Mouse (Mus musculus) hindbrain, postnatal 0 days (tissue): Measurements from ENCODE around the gene Ccng2. TPM values are rescaled to one million over a fixed set of nuclear protein-coding genes. Genes with fewer than 3 reads are reported as not detected.

Source experiments
- ATAC-seq: fragments of 200-750 bp; cut with Nextera tagmentation; 2 replicates; pipeline ENCODE4 v1.8.0; 2017; ENCODE audit warnings: mild to moderate bottlenecking, moderate TSS enrichment, moderate library complexity
- DNase-seq: peaks from one replicate; pipeline ENCODE4 v3.0.0-alpha.2; 2015; ENCODE audit warnings: low spot score
- H3K27ac ChIP-seq: fragments of 300-500 bp; sonication (generic); 2 replicates; pipeline ENCODE4 v1.5.1; 2014; ENCODE audit warnings: mild to moderate bottlenecking
- H3K27me3 ChIP-seq: fragments of 300-500 bp; sonication (generic); 2 replicates; pipeline ENCODE4 v1.6.1; 2014; ENCODE audit warnings: low read length, mixed read lengths; ENCODE audit not compliant: insufficient read depth
- H3K36me3 ChIP-seq: fragments of 300-500 bp; sonication (generic); 2 replicates; pipeline ENCODE4 v1.6.1; 2014; ENCODE audit warnings: low read length, mixed read lengths; ENCODE audit not compliant: insufficient read depth
- H3K4me1 ChIP-seq: fragments of 300-500 bp; sonication (generic); 2 replicates; pipeline ENCODE4 v1.6.1; 2014; ENCODE audit warnings: antibody characterized with exemption, low read length, mixed read lengths; ENCODE audit not compliant: insufficient read depth
- H3K4me2 ChIP-seq: fragments of 300-500 bp; sonication (generic); 2 replicates; pipeline ENCODE4 v1.6.1; 2014; ENCODE audit warnings: low read depth, mild to moderate bottlenecking, low read length, moderate library complexity, mixed read lengths
- H3K4me3 ChIP-seq: fragments of 300-500 bp; sonication (generic); 2 replicates; pipeline ENCODE4 v1.5.1; 2014; ENCODE audit warnings: low read length
- H3K9ac ChIP-seq: fragments of 300-500 bp; sonication (generic); replicated peaks from 2 replicates; pipeline ENCODE4 v1.6.1; 2014; ENCODE audit warnings: mild to moderate bottlenecking, low read length, moderate library complexity, mixed read lengths
- H3K9me3 ChIP-seq: fragments of 300-500 bp; sonication (generic); 2 replicates; pipeline ENCODE4 v1.6.1; 2016; ENCODE audit warnings: low read length, mixed read lengths
- CTCF ChIP-seq: IDR thresholded peaks from 2 replicates; pipeline ENCODE4 v1.5.1; 2016; ENCODE audit warnings: antibody characterized with exemption, control low read depth, low read depth
- WGBS: fragments of 180-500 bp; shearing (Covaris S2); extraction: QIAGEN DNeasy Blood & Tissue Kit; methylation state at CpG from one replicate; pipeline ENCODE4 v1.1.7; 2014; 5-methylcytosine and 5-hydroxymethylcytosine counted together
- polyA plus RNA-seq: library from polyadenylated mRNA; unstranded; fragments of >200 nt; fragmentation: Nextera tagmentation; extraction: Ambion mirVana; gene quantifications from 2 replicates; pipeline ENCODE4 v1.2.1, GENCODE M21; 2015
- total RNA-seq: library from RNA; depleted of rRNA; stranded (reverse); fragments of >200 nt; gene quantifications from 2 replicates; pipeline ENCODE4 v1.2.3, GENCODE M21; 2014

Gene Ccng2
- total and polyA plus RNA-seq, 2 experiments from 2014 or later: 32.5 to 38.6 TPM

GRCm38 (mm10) chr5:93232838-93233237, 34.2 kb upstream of the Ccng2 start:
- Histone ChIP-seq H3K9ac (no peak overlapping the region), H3K4me3 (no peak overlapping the region), H3K36me3 (no peaks in the 10 kb centered on the region), H3K27ac (no peak overlapping the region), H3K9me3 (no peaks in the 10 kb centered on the region), H3K4me1 (no peaks in the 10 kb centered on the region), H3K4me2 (no peak overlapping the region), H3K27me3 (no peaks in the 10 kb centered on the region)
- DNase-seq: no peak
- WGBS: 91% methylated on average over 2 of the region's 2 CpGs
- no peak for ATAC-seq
- no peak for TF ChIP-seq CTCF

GRCm38 (mm10) chr5:93234130-93234529, 32.9 kb upstream of the Ccng2 start:
- H3K9ac ChIP-seq: no peak overlapping the region
- H3K27me3 ChIP-seq: no peaks in the 10 kb centered on the region
- no peak overlapping the region for H3K27ac ChIP-seq
- no peak overlapping the region for H3K4me3 ChIP-seq
- no peak for ATAC-seq
- no peaks in the 10 kb centered on the region for H3K9me3 ChIP-seq
- WGBS: 60% methylated on average over 4 of the region's 4 CpGs
- DNase-seq: no peak
- no peak for TF ChIP-seq CTCF
- no peak overlapping the region for H3K4me2 ChIP-seq
- H3K36me3 ChIP-seq: no peaks in the 10 kb centered on the region
- no peaks in the 10 kb centered on the region for H3K4me1 ChIP-seq

GRCm38 (mm10) chr5:93234605-93235004, 32.5 kb upstream of the Ccng2 start:
- 90% methylated on average over 2 of the region's 2 CpGs for WGBS
- TF ChIP-seq CTCF: no peak
- ATAC-seq: no peak

GRCm38 (mm10) chr5:93235888-93236287, 31.2 kb upstream of the Ccng2 start:
- Histone ChIP-seq H3K4me3 (no peak overlapping the region), H3K27me3 (no peaks in the 10 kb centered on the region), H3K9me3 (no peaks in the 10 kb centered on the region), H3K4me1 (no peaks in the 10 kb centered on the region), H3K36me3 (no peaks in the 10 kb centered on the region), H3K9ac (no peak overlapping the region), H3K27ac (no peak overlapping the region), H3K4me2 (no peak overlapping the region)
- DNase-seq (peak; percentile 79), ATAC-seq (peak; percentile 87)
- 40% methylated on average over 3 of the region's 3 CpGs for WGBS
- TF ChIP-seq CTCF: no peak

More at GRCm38 (mm10) chr5:93234605-93235004, 32.5 kb upstream of the Ccng2 start:
- Histone ChIP-seq H3K4me3 (no peak overlapping the region), H3K36me3 (no peaks in the 10 kb centered on the region), H3K4me1 (no peaks in the 10 kb centered on the region), H3K4me2 (no peak overlapping the region), H3K9me3 (no peaks in the 10 kb centered on the region), H3K27me3 (no peaks in the 10 kb centered on the region), H3K27ac (no peak overlapping the region), H3K9ac (no peak overlapping the region)
- DNase-seq: no peak

- no peak for TF ChIP-seq CTCF
- no peaks in the 10 kb centered on the region for H3K27me3 ChIP-seq
- no peak overlapping the region for H3K9ac ChIP-seq
- no peaks in the 10 kb centered on the region for H3K36me3 ChIP-seq
- no peak overlapping the region for H3K4me3 ChIP-seq
- no peaks in the 10 kb centered on the region for H3K4me1 ChIP-seq
- no peaks in the 10 kb centered on the region for H3K9me3 ChIP-seq
- WGBS: 76% methylated on average over 4 of the region's 4 CpGs
- DNase-seq (no peak), ATAC-seq (no peak)
- no peak overlapping the region for H3K27ac ChIP-seq
- no peak overlapping the region for H3K4me2 ChIP-seq
Measured at GRCm38 (mm10) chr5:93236541-93236940, 30.5 kb upstream of the Ccng2 start.

- H3K4me2 ChIP-seq: no peak overlapping the region
- H3K27ac ChIP-seq: no peak overlapping the region
- 85% methylated on average over 8 of the region's 8 CpGs for WGBS
- ATAC-seq: no peak
- H3K9ac ChIP-seq: no peak overlapping the region
- H3K36me3 ChIP-seq: no peaks in the 10 kb centered on the region
- no peaks in the 10 kb centered on the region for H3K9me3 ChIP-seq
- H3K4me3 ChIP-seq: no peak overlapping the region
- H3K4me1 ChIP-seq: no peaks in the 10 kb centered on the region
- no peak for DNase-seq
- no peak for TF ChIP-seq CTCF
- H3K27me3 ChIP-seq: no peaks in the 10 kb centered on the region
Measured at GRCm38 (mm10) chr5:93239590-93240544, 27.2 kb upstream of the Ccng2 start.

GRCm38 (mm10) chr5:93245280-93245679, 21.8 kb upstream of the Ccng2 start:
- Histone ChIP-seq H3K4me1 (no peaks in the 10 kb centered on the region), H3K9me3 (no peaks in the 10 kb centered on the region), H3K4me3 (no peak overlapping the region), H3K4me2 (no peak overlapping the region), H3K36me3 (no peaks in the 10 kb centered on the region), H3K27ac (no peak overlapping the region), H3K27me3 (no peaks in the 10 kb centered on the region), H3K9ac (no peak overlapping the region)
- ATAC-seq: no peak
- DNase-seq: peak; percentile 7
- TF ChIP-seq CTCF: no peak
- 39% methylated on average over 2 of the region's 2 CpGs for whole genome bisulfite sequencing
